Mouse (Mus musculus) cerebellum, postnatal 36 days (tissue): ENCODE data around the gene Hddc2.
A peak's percentile ranks its signal among the peaks of the same experiment; 100 is the strongest.

Experiments
- DNase-seq, 2 experiments: peaks; one replicate each; pipeline ENCODE4 v3.0.0; 2021 to 2022; ENCODE audit warnings: mixed read lengths in 2 of 2

Hddc2 gene

DNA sequence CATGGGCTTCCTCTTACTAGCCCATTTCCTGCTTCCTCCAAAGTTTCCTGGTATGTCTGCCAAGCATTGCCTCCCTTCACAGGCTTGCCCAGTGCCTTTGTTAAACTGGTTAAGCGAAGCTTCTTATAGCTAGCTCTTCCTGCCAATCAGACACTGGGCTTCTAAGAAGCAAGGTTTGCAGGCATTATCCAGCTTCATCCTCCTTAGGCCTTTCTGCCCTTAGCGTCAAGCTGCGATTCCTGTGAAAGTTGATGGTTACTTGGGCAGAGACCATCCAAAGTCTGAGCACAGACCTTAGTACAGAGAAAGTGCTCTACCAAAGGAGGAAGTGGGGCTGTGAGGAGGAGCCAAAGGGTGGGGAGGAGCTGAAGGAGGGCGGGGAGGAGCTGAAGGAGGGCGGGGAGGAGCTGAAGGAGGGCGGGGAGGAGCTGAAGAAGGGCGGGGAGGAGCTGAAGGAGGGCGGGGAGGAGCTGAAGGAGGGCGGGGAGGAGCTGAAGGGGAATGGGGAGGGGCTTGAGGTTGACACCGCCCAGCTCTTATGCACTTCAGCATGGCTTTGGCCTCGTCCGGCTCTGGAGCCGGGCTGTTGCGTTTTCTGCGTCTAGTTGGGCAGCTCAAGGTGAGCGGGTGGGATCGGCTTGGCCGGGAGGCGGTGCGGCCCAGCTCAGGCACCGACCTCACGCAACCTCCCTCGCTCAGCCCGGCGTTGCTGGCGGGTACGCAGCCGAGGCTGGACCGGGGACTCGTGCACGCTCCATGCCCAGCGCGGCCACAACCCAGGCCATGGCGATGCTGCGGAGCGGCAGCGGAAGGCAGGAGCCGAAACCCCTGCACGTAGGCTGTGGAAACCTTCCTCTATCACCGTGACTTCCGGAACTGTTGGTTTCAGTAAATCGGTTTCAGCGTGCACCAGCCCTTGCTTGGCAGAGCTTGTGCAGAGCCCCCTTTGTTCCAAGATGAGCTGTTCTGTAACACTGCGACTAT is at the start of gene Hddc2:
Gene Hddc2 (plus strand): TSS at position 519 of the 984 bp plus-strand sequence.
- peak; percentile 56 to 63 for DNase-seq

DNA sequence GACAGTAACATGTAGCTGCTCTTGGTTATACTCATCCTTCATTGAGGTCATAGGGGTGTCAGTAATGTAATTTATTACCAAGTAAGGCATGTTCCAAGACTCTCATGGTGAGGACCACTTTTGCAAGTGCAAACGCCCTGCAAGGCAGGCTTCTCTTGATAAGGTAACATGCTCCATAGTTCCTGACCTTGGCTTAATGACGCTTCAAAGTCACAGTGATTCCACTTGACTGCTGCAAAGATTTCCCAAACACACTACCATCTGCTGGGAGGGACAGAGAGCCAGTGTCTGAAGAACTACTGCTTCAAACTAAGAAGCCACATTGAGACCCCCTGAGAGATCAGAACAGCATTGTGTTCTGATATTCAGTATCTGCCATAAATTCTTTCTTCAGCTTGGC is 40.4 kb upstream of the Hddc2 start:
- no peak for DNase-seq

DNA sequence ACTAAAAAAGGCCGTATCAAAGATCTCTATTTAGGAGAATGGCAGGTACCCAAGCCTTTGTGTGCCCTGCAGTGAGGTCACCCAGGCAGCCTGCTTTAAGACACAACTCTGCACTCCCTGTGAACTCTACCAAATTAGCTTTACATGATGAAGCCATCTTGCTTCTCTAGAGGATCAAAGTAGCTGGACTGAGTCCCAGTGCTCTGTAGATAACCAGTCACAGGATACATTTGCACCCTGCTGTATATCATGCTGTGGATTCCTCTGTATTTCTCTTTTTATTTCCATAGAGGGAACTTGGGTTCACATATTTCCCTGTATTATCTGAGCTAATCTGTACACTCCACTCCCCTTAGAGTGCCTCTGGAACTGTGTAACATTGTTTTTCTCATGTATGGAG is 40.0 kb upstream of the Hddc2 start:
- DNase-seq = no peak

DNA sequence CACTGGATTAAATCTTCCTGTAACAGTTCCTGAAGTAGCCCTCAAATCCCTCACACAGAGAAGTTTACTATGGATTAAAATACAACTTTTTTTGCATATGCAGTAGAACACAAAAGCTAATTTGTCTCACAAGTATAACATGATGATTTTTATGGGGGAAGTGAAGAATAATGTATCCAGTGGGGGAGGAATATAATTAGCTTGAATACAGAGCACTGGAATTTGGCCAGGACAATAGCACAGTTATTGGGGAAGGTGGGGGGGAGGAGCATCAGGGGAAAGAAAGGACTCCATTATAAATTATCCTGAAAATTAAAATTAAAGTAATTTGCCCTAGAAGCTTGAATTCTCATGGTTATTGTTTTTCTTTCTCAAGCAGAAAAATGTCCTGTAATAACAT is 25.4 kb upstream of the Hddc2 start:
- no peak for DNase-seq

DNA sequence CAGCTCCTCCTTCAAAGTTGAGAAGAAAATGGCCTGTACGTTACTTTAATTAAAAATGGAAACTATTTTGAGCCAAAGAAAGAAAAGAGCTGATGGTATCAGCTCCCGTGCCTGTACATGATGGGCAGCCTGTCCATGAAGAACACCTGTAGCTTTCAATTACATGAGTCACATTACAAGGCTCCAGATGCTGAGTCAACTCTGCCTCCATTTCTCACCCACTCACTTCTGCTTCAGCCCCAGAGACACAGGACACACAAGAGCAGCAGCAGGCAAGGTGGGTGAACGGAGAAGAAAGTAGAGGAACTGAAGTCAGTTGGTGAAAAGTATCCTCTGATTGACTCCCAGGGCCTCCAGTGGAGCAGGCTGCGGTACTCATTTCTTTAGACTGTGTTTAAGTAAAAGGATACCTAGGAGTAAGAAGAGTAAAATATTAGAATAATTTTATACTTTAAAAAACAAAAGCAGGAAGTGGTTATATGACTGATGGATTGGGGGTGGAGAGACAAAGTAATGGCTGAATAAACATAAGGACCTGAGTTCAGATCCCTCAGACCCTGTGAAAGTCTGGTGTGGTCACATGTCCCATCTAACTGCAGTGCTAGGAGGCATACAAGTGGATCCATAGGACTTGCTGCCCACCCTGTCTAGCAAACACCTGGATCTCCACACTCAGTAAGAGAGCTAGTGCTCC is 24.3 kb upstream of the Hddc2 start:
- DNase-seq = no peak

DNA sequence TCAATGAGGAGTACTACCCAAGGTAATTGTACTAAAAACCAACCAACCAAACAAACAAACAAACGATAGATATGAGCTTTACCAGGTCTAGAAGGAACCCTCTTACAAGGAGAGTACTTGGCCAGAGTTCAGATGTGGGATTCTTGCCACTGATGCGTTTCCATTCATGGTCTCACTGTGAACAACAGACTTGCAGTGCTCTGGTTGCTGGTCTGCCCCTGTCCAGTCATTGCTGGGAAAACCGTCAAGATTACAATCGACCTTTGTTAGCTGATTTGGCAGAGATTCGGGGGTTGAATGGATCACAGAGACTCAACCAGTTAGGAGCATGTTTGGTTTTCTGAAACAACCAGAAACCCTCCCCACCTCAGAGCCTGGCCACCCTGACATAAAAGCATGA is 17.5 kb upstream of the Hddc2 start:
- no peak for DNase-seq

DNA sequence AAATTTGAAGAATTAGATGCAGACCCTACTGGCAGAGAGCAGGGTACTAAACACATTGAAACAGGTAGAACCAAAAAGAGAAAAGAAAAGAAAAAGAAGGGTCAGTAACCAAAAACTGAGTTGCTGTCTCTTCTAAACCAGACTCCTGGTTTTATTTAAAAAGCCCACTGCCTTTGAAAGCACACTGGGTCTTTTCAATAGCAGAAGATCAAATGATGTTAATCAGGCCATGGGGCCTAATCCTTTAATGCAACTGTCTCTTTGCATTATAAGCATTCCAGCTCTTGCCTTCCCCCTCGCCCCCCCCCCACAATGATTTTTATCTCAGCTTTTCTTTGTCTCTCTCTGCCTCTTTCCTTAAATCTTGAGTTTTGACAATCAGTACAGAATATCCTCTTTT is 16.7 kb upstream of the Hddc2 start:
- no peak for DNase-seq

DNA sequence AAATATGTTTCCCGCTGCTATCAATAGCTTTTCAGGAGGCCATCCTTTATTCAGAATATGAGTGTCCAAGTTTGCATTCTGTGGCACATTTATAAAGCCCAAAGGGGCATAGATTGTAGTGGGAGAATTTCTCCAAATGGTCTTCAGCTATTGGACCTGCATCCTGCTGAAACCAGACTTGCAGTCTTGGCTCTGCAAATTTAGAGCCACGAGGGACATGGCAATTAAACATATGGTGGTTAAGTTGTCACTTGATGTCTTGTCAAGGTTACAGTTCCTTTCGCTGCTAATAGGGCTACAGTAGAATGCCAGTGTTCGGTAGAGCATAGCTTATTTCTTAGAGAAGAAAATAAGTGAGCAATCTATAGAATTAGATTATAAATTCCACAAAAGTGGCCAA is 16.1 kb upstream of the Hddc2 start:
- no peak for DNase-seq

DNA sequence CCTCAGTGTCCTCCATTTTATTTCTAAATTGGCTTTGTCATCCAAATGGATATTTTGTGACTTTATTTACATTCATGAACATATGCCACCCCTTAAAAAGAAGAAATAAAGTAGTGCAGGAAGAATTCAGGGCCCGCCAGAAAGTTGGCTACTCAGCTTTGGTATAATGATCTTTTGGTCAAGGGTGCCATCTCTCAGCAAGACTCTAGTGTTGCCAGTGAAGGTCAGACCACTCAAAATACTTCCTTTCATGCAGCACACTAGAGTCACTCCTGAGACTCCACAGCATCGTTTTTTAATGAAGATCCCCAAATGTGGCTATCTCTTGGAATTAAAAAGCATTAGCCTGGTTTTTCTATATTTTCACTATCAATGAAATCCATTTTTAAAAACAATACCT is 14.9 kb upstream of the Hddc2 start:
- DNase-seq = no peak

DNA sequence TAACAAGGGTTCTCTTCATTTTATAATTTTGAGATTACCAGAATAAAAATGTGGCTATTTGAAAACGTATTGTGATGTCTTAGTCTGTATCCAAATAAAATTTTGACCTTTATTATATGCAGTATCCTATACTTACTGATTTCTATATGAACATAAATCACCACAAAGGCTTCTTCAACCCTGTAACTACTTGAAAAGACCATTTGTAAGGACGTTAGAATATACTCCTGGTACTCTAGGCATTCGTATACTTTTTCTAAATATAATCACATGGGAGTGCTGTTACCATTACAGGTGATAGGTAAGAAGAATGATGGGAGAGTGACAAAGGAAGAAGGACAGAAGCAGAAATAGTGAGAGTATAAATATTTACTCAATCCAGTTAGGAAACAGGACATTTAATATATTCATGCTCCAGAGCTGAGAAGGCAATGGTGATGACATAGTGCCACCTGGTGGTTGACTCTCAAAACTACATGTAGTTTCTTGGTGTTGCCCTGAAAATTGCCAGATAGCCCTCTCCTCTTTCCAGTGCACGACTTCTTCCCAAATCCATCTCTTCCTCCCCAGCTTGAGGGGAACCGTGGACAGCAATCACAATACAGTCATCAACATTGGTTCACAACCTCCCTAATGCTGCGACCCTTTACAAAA is 14.1 kb upstream of the Hddc2 start:
- DNase-seq = peak; percentile 38 to 69

DNA sequence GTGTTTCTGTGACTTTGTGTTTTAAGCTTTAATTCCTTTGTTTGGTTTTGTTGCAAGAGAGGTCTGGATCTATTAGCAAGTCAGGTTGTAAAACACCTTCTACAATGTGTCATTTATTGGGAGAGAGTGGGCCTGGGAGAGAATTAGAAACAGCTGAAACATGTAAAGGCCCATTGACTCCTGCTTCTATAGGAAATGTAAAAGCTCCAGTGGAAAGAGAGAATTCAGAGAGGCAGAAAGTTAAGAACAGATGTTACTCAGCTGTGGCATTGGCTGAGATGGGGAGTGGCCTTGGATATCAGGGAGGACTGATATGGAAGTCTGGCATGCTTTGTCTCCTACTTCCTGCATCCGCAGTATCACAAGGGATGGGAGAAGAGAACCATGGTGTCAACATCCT is 12.9 kb upstream of the Hddc2 start:
- no peak for DNase-seq

DNA sequence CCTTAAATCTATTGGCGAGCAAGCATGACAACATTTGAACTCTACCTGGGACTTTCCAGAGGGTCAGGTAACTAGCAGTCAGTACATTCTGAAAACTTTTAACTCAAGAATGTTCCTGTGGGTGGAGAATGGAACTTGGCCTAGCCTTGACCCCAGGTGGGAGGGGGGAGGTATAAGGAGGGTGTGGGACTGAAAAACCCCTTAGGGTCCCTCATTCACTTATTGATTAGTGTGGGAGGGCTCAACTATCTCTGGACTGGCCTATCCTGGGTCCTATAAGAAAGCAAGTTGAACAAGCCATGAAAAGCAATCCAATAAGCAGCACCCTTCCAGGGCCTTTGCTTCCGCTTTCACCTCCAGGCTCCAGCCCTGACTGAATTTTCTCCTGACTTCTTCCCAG is 9.7 kb upstream of the Hddc2 start:
- no peak for DNase-seq

DNA sequence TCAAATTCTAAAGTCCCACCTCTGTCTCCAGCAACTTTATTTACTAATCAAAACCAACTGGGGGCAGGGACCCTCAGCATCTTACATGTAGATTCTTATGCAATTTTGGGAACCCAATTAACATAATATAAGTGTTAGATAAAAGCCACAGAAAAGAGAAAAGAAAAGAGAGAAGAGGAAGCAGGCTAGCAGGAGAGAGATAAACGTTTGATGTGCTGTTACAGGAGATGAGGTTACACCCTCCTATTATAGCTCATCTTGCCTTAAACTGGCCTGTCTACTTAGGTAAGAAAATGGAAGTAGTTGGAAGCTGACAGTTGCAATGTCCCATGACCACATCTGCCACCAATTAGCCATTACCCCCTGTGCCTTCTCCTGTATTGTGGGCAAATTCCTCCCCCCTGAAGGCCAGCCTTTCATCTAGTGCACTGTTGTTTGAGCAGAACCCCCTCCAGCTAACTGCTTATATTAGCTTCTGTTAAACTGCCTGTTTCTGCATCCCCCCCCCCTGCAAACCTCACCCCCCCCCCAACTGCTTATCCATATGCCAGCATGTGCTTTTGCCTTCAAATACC is 6.1 kb upstream of the Hddc2 start:
- no peak for DNase-seq

DNA sequence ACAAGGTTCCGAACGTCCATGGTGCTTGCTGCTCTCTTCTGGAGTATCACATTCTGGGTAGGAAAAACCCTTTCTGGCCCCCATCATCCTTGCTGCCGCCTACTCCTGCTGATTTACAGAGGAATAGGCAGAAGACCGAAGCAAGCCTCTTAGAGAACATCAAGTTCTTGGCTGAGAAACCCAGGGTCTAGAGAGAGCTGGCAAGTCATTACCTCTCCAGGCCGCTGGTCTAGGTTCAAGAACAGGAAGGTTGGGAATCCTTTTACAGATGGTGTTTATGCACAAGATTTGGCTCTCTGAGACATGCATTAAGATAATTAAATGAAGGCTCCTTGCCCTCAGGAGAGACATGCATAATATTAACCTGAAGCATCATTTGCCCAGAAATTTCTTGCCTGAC is 5.3 kb downstream of the Hddc2 start:
- DNase-seq = no peak

DNA sequence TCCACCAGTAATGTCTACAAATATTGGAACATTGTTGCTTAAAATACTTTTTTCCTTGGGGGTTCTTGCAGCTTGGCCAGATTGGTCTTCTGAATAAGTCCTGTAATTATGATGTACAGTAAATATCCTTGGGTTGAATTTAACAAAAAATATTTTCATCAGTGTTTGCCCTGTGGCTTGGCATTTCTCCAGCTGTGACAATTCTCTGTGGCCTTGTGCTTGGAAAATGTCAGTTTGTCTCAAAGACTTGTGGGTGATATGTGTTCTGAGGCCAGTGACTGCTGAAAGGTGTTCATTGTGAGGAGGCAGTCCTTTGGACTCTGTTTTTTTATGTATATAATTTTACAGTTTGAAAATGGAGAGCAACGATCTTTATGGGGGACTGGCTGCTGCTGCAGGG is 16.3 kb downstream of the Hddc2 start:
- DNase-seq = no peak

DNA sequence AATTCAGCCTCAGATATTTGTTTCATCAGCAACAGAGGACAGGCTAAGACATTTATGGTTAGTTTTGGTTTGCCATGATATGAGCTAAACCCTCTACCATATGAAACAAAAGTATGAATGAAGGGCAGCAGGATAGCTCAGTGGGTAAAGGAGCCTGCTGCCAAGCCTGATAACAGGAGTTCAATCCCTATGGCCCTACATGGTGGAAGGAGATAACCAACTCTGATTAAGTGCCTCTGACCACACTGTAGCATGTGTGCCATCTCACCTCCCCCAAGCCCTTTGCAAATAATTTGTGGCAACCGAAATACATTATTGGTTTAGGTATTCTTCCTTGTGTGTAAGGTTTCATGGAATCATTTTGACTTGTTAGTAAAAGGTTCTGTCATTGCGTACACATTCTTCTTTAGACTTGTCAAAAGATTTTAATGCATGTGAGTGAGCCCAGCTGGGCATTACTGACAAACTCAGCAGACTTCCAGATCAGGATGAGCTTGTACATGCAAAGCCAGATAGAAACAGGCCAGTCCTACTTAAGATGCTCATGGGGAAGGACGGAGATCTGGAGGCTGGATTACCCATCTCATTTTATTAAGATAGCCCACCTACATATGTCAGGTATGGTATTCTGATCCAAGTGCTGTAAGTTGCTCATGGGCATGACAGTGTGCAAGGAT is 17.2 kb downstream of the Hddc2 start:
- DNase-seq = no peak

DNA sequence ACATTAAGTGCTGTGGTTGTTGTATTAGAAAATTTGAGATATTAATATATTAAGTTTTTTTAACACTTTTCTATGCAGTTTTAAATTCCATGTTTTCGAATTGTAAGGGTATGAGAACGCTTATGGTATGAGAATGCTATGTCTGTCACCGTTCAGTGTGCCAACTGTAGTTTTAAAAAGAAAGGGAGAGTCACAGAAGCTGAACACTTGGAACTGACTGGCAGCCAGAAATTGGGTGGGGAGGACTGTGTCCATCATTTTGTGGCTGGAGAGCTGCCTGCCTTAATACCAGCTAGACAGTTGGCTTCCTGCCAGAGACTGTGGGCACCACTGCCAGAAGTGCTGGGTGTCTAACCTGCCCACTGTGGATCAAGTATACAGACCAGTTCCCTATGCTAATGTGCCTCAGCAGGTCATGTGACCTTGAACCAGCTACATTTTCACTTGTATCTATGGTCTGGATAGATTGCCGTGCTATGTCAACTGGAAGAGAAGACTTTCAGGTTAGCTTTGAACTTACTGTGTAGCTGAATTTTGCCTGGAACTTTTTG is 18.1 kb downstream of the Hddc2 start:
- peak; percentile 10 to 14 for DNase-seq

DNA sequence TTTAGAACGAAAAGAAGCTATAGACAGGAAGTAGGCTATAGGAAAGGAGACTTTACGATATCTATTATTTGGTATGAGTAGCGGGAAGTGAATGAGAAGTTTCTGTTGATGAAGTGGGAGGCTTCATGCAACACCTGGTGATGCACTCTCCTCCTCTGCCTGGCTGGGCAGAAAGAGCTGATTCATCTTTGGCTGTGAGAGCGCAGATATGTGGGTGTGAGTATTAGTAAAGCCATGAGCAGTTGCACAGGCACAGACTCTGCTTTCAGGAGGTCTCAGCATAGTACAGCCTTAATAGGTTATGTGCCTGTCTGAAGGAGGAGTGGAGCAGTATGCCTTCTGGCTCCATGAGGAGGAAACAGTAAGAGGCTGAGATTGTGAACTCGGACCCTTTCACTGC is 23.2 kb downstream of the Hddc2 start:
- no peak for DNase-seq

DNA sequence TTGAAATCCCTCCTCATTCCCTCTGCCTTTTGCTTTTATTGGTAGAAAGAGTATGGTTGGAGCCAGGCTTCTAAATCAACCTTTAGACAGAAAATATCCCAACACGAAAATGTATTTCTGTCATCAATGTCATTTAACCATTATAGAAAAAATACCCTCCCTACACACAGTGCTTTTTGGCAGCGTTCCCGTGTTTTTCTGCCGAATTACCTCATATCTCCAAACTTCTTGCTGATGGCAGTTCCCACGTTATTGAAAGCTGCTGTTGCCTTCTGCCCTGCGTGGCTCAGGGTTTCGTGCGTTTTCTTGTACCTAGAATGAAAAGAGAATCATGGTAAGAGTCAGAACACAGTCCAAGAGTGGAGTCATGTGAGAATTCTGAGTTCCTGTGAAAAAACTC is 33.2 kb downstream of the Hddc2 start:
- no peak for DNase-seq

DNA sequence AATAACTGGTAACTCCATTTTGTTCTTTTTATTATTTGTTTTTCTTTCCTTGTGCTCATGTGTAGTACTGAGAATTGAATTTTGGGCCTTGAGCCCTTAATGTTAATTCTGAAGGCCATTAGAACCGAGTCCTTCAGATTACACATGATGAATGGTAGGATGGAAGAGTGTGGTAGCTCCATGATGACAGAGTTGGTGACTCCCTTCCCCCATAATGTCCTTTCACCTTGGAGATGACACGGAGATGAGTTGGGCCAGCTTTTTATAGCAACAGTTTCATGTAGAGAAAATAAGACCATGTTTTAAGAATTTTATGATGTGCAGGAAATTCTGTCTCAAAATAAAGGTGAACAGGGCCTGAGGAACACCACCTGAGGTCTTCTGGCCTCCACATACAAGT is 37.9 kb downstream of the Hddc2 start:
- no peak for DNase-seq

DNA sequence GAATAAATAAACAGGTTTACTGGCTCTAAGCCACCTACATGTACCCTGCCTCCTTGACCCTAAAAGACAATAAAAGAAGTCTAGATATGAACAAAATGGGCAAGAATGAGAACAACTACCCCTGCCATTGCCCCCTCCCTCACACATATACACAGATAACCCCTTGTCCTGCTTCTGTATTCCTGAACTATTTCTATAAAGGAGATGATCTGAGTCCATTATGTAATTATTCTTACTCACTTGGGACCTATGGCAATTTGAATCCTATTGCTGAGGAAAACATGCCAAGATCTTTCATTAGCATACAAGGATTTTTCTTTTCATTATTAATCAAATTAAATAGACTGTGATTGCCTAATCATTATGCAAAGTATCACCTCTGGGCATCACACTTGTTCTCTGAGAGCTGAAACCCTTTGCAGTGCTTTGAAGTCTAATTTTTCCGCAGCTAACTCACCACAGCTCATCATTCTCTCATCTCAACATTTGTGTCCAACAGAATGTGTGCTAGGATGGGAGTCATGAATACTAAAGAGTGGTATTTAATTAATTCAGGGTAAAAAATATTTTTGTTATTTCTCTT is 39.8 kb downstream of the Hddc2 start:
- no peak for DNase-seq

DNA sequence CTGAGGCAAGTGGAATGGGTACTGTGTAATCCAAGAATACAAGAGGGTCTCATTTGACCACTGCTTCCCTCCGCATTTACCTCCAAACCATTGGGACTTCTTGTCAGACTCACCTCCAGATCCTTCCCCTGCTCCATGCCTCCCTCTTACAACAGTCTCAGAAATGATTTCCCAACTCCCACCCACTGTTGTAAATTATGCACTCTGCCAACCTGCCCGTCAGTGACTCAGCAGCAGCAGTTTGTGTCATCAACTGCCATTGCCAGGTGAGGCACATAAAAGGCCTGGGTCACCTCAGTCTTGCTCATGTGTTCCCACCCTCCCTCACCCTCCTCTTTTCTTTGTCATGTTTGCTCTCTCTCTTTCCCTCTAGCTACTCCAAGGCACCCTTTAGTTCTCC is 41.0 kb downstream of the Hddc2 start:
- no peak for DNase-seq
